Mouse (Mus musculus): ENCODE measurements around the gene Fndc9.
A peak's percentile ranks its signal among the peaks of the same experiment; 100 is the strongest.

GRCm38 (mm10) chr11:46268991-46269390 is 33.7 kb downstream of the Fndc9 start:
- peak; percentile 84 for TF ChIP-seq CTCF (IDR thresholded peaks at IDR 0.05)
- TF ChIP-seq POLR2A (IDR thresholded peaks at IDR 0.05; ENCODE audit: insufficient read depth, low read depth, low read length): no peak
